ENCODE assay signal across 8 mouse cellular contexts in genomic region chr10:30842228-30842627, GRCm38 (mm10). TPM values are rescaled to one million over a fixed set of nuclear protein-coding genes. Genes with fewer than 3 reads are reported as not detected.
DNase-seq lines count a peak whose midpoint lies in the region; ATAC-seq and TF ChIP-seq lines count a peak whose summit lies in the region.

No protein-coding gene starts in this region.

- H3K4me1 ChIP-seq in embryonic facial prominence, embryonic 13.5 days, result peaks cover 27% of the 10 kb centered on the region
- H3K4me1 ChIP-seq in intestine, postnatal 0 days (replicated peaks; ENCODE audit: control insufficient read depth, insufficient read depth, low read length), result peaks cover 4% of the 10 kb centered on the region; the same call in 1 of the 2 replicates
- H3K4me1 ChIP-seq in midbrain, postnatal 0 days (ENCODE audit: insufficient read depth, low read length), result peaks cover 8% of the 10 kb centered on the region; the same call in 1 of the 2 replicates

- no peaks in the 10 kb centered on the region for H3K9me3 ChIP-seq in embryonic facial prominence, embryonic 13.5 days
- H3K9me3 ChIP-seq in intestine, postnatal 0 days (ENCODE audit: control insufficient read depth), result no peaks in the 10 kb centered on the region
- no peaks in the 10 kb centered on the region for H3K9me3 ChIP-seq in midbrain, postnatal 0 days (ENCODE audit: low read length)

- H3K9ac ChIP-seq in embryonic facial prominence, embryonic 13.5 days, result peak overlapping the region; percentile 75
- H3K9ac ChIP-seq in intestine, postnatal 0 days (ENCODE audit: low read depth, low read length), result peak overlapping the region; percentile 19; the same call in 1 of the 2 replicates
- H3K9ac ChIP-seq in midbrain, postnatal 0 days (replicated peaks; ENCODE audit: low read length, poor library complexity, severe bottlenecking), result peak overlapping the region; percentile 57

- no peaks in the 10 kb centered on the region for H3K36me3 ChIP-seq in embryonic facial prominence, embryonic 13.5 days
- no peaks in the 10 kb centered on the region for H3K36me3 ChIP-seq in intestine, postnatal 0 days (ENCODE audit: control insufficient read depth, insufficient read depth)
- no peaks in the 10 kb centered on the region for H3K36me3 ChIP-seq in midbrain, postnatal 0 days (ENCODE audit: insufficient read depth, low read length)

- peak overlapping the region; percentile 85 for H3K4me2 ChIP-seq in embryonic facial prominence, embryonic 13.5 days
- H3K4me2 ChIP-seq in intestine, postnatal 0 days (replicated peaks; ENCODE audit: low read depth), result peak overlapping the region; percentile 83
- peak overlapping the region; percentile 80 for H3K4me2 ChIP-seq in midbrain, postnatal 0 days (ENCODE audit: low read depth, low read length, poor library complexity, severe bottlenecking)

- H3K27ac ChIP-seq in embryonic facial prominence, embryonic 13.5 days, result peak overlapping the region; percentile 71
- 0 out of 2 replicates have a peak overlapping the region, but pooled peaks have one; percentile 7 for H3K27ac ChIP-seq in intestine, postnatal 0 days (ENCODE audit: low read depth, low read length)
- H3K27ac ChIP-seq in midbrain, postnatal 0 days (ENCODE audit: low read depth, low read length), result peak overlapping the region; percentile 51; the same call in 1 of the 2 replicates

- DNase-seq in kidney, postnatal 36 days, result peak; percentile 25 to 34
- no peak for DNase-seq in kidney, adult 9 months
- DNase-seq in midbrain, postnatal 0 days (ENCODE audit: low spot score), result no peak
- no peak for DNase-seq in spleen, postnatal 14 days (ENCODE audit: low spot score in 2 of 2)
- DNase-seq in layer of hippocampus, adult 9-10 months (ENCODE audit: low spot score), result no peak

- peak; percentile 49 for ATAC-seq in embryonic facial prominence, embryonic 13.5 days (ENCODE audit: insufficient number of reproducible peaks, insufficient read depth, low FRiP score, low TSS enrichment, low read depth)
- ATAC-seq in intestine, postnatal 0 days, result peak; percentile 17; the same call in 1 of the 2 replicates
- peak; percentile 64 for ATAC-seq in midbrain, postnatal 0 days (ENCODE audit: low FRiP score)
- ATAC-seq in activated CD4-positive, CD25-positive, alpha-beta regulatory T cell, adult 4 months, result no peak

- under 1% methylated on average over 29 of the region's 29 CpGs for WGBS in embryonic facial prominence, embryonic 13.5 days
- under 1% methylated on average over 29 of the region's 29 CpGs for WGBS in intestine, postnatal 0 days
- WGBS in midbrain, postnatal 0 days, result under 1% methylated on average over 29 of the region's 29 CpGs

- peak overlapping the region; percentile 60 for H3K4me3 ChIP-seq in embryonic facial prominence, embryonic 13.5 days
- H3K4me3 ChIP-seq in intestine, postnatal 0 days (ENCODE audit: low read depth, low read length), result peak overlapping the region; percentile 50
- H3K4me3 ChIP-seq in midbrain, postnatal 0 days (ENCODE audit: low read depth, low read length), result peak overlapping the region; percentile 67

- peaks cover 63% of the 10 kb centered on the region for H3K27me3 ChIP-seq in embryonic facial prominence, embryonic 13.5 days
- H3K27me3 ChIP-seq in intestine, postnatal 0 days (replicated peaks; ENCODE audit: control insufficient read depth, insufficient read depth, low read length), result peaks cover 57% of the 10 kb centered on the region
- peaks cover 31% of the 10 kb centered on the region for H3K27me3 ChIP-seq in midbrain, postnatal 0 days (ENCODE audit: insufficient read depth, low read length)

- TF ChIP-seq CTCF in intestine, postnatal 0 days (IDR thresholded peaks at IDR 0.05; ENCODE audit: low read depth), result no peak
- no peak for TF ChIP-seq CTCF in midbrain, postnatal 0 days (IDR thresholded peaks at IDR 0.05)

RNA-seq across cellular contexts. Expression of gene Hey2, which starts 0.4 kb away (rescaled TPM):
- polyA plus RNA-seq in embryonic facial prominence, embryonic 13.5 days (2015; fragmentation: Nextera tagmentation; extraction: Ambion mirVana), result 25.4 and 27.9 TPM in 2 replicates
- polyA plus RNA-seq in intestine, postnatal 0 days (2015; fragmentation: Nextera tagmentation; extraction: Ambion mirVana), result 1.2 and 1.9 TPM in 2 replicates
- 5.9 and 7.6 TPM in 2 replicates for total RNA-seq in midbrain, postnatal 0 days (2014; rRNA removed)
- 2.7 and 2.9 TPM in 2 replicates for polyA plus RNA-seq in midbrain, postnatal 0 days (2015; fragmentation: Nextera tagmentation; extraction: Ambion mirVana)
- polyA plus RNA-seq in activated CD4-positive, CD25-positive, alpha-beta regulatory T cell, adult 4 months (2017; shearing (Covaris generic)), result not detected

RNA-seq across cellular contexts. Expression of gene Ncoa7, which starts 39.1 kb away (rescaled TPM):
- polyA plus RNA-seq in embryonic facial prominence, embryonic 13.5 days (2015; fragmentation: Nextera tagmentation; extraction: Ambion mirVana), result 8.8 and 10.3 TPM in 2 replicates
- 10.4 and 13.1 TPM in 2 replicates for polyA plus RNA-seq in intestine, postnatal 0 days (2015; fragmentation: Nextera tagmentation; extraction: Ambion mirVana)
- total RNA-seq in midbrain, postnatal 0 days (2014; rRNA removed), result 22.9 and 28.3 TPM in 2 replicates
- 21.7 and 25.8 TPM in 2 replicates for polyA plus RNA-seq in midbrain, postnatal 0 days (2015; fragmentation: Nextera tagmentation; extraction: Ambion mirVana)
- polyA plus RNA-seq in activated CD4-positive, CD25-positive, alpha-beta regulatory T cell, adult 4 months (2017; shearing (Covaris generic)), result 100 to 1,000 TPM; 132 to 145 TPM

Comparison
In these comparisons a context has a peak if more than half of its experiments do, and no peak if none do; other contexts are left out.
1. DNase-seq: peak in kidney, postnatal 36 days (2 of 2); none in kidney, adult 9 months (single experiment), midbrain, postnatal 0 days (single experiment), spleen, postnatal 14 days (0 of 2) and layer of hippocampus, adult 9-10 months (single experiment).
2. H3K27ac ChIP-seq: peak in every context shown above with its lines; median percentile 71 in embryonic facial prominence, embryonic 13.5 days; 51 in midbrain, postnatal 0 days; 7 in intestine, postnatal 0 days.
3. H3K9ac ChIP-seq: peak in every context shown above with its lines; median percentile 75 in embryonic facial prominence, embryonic 13.5 days; 57 in midbrain, postnatal 0 days; 19 in intestine, postnatal 0 days.
4. Peak in every context shown above with its lines, with median percentiles within 50 percentile points of each other: H3K4me2 ChIP-seq and H3K4me3 ChIP-seq.